Comparison of ENCODE assay signal across 9 mouse cellular contexts in the genomic region with DNA sequence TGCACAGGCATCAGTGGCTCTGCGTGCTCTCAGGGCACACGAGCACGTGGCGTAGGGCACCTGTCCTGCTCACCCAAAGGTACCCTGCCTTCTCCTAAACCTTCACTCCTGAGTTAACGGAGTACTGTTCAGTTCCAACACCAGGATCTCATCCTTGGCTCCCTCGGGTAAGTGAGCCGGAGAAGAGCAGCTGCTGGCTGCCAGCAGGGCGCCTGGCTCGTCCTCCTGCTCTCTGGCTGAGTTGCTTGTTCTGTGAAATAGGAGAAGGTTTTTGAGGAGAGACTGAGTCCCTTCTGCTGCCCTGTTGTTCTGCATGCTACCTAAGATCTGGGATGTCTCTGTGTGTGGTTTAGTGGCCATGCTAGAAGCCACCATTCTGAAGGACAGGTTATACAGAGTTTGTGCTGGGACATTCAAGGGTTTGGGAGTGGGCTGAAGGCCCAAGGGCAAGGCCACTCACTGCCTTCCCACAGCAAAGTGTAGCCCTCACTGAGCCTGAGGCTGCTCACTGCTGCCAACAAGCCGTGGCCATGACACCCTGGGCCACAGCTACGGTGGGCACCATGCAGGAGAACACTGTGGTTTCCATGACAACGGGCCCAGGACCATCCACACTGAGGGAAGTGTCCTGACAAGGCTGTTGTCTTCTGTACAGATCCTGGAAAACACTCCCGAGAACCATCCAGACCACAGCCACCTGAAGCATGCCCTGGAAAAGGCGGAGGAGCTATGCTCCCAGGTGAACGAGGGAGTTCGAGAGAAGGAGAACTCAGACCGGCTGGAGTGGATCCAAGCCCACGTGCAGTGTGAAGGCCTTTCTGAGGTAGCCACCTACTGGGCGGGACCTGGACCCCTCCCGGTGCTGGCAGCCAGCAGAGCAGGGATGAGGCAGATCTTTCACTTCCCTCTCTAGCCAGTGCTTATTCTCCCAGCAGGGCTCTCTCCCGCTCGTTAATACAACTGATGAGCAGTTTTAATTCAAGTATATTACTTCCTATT.
DNase-seq lines count a peak whose midpoint lies in the region; ATAC-seq lines count a peak whose summit lies in the region.
"Had no signal": no experiment of that assay in that cellular context is flagged by ENCODE, and none has a peak within 500 bp of the region (broad histone marks: within the 10 kb centered on the region; RNA-seq: fewer than 3 reads in every experiment).

No protein-coding gene starts in this region.

- H3K27me3 ChIP-seq in forebrain, embryonic 15.5 days = no peaks in the 10 kb centered on the region
- no peaks in the 10 kb centered on the region for H3K27me3 ChIP-seq in heart, embryonic 12.5 days (replicated peaks)

- peaks cover 35% of the 10 kb centered on the region for H3K4me1 ChIP-seq in forebrain, embryonic 15.5 days
- peaks cover 8% of the 10 kb centered on the region; the same call in 1 of the 2 replicates for H3K4me1 ChIP-seq in heart, embryonic 12.5 days (replicated peaks)
- H3K4me1 ChIP-seq: liver, embryonic 15.5 days had no signal

- DNase-seq in kidney, postnatal 10 days = peak; percentile 46
- no peak for DNase-seq in kidney, adult 9 months
- peak; percentile 59 for DNase-seq in cerebellum, adult 11 months
- no peak for DNase-seq in embryo, embryonic 9.5 days (ENCODE audit: extremely low spot score)
- DNase-seq in testis, postnatal 10 days (ENCODE audit: low spot score) = no peak

- H3K4me2 ChIP-seq in forebrain, embryonic 15.5 days (replicated peaks) = no peak overlapping the region
- no peak overlapping the region for H3K4me2 ChIP-seq in heart, embryonic 12.5 days
- H3K4me2 ChIP-seq: liver, embryonic 15.5 days had no signal

- H3K4me3 ChIP-seq in forebrain, embryonic 15.5 days = no peak overlapping the region
- H3K4me3 ChIP-seq in heart, embryonic 12.5 days = no peak overlapping the region
- H3K4me3 ChIP-seq: liver, embryonic 15.5 days had no signal

- 51% methylated on average over 22 of the region's 22 CpGs for WGBS in forebrain, embryonic 15.5 days
- WGBS in heart, embryonic 12.5 days = 58% methylated on average over 22 of the region's 22 CpGs

- H3K9ac ChIP-seq in forebrain, embryonic 15.5 days (replicated peaks) = no peak overlapping the region
- H3K9ac ChIP-seq in heart, embryonic 12.5 days = no peak overlapping the region
- H3K9ac ChIP-seq: liver, embryonic 15.5 days had no signal

- H3K9me3 ChIP-seq in forebrain, embryonic 15.5 days = no peaks in the 10 kb centered on the region
- no peaks in the 10 kb centered on the region for H3K9me3 ChIP-seq in heart, embryonic 12.5 days (replicated peaks)
- H3K9me3 ChIP-seq: liver, embryonic 15.5 days had no signal

- peak overlapping the region; percentile 92 for H3K27ac ChIP-seq in forebrain, embryonic 15.5 days (replicated peaks)
- H3K27ac ChIP-seq in heart, embryonic 12.5 days (ENCODE audit: poor library complexity, severe bottlenecking) = no peak overlapping the region
- H3K27ac ChIP-seq: liver, embryonic 15.5 days had no signal

- H3K36me3 ChIP-seq in forebrain, embryonic 15.5 days = peaks cover 15% of the 10 kb centered on the region
- H3K36me3 ChIP-seq in heart, embryonic 12.5 days = no peaks in the 10 kb centered on the region
- H3K36me3 ChIP-seq: liver, embryonic 15.5 days had no signal

- ATAC-seq in forebrain, embryonic 15.5 days (replicated peaks) = no peak
- peak; percentile 87 for ATAC-seq in megakaryocyte progenitor cell, adult 5-6 weeks (replicated peaks; ENCODE audit: poor library complexity)
- ATAC-seq in heart, embryonic 12.5 days (ENCODE audit: insufficient number of reproducible peaks, low FRiP score) = no peak

Comparison
In these comparisons a context has a peak if more than half of its experiments do, and no peak if none do; other contexts are left out.
1. DNase-seq: peak in kidney, postnatal 10 days (single experiment) and cerebellum, adult 11 months (single experiment); none in kidney, adult 9 months (single experiment), embryo, embryonic 9.5 days (single experiment) and testis, postnatal 10 days (single experiment).